Mouse (Mus musculus) stomach, postnatal 0 days (tissue): Measurements from ENCODE around the gene Slc46a3. TPM values are rescaled to one million over a fixed set of nuclear protein-coding genes. Genes with fewer than 3 reads are reported as not detected.
"Not testable (repeated sequence)": the region's sequence is repeated elsewhere in the genome, so short reads cannot be mapped to it uniquely, and the experiment has no call there.

Source experiments
- ATAC-seq: fragments of 200-750 bp; cut with Nextera tagmentation; 2 replicates; pipeline ENCODE4 v1.8.0; 2017; ENCODE audit not compliant: low FRiP score, low TSS enrichment
- DNase-seq: peaks from one replicate; pipeline ENCODE4 v3.0.0-alpha.2; 2016; ENCODE audit warnings: low spot score
- H3K27ac ChIP-seq: fragments of 300-500 bp; sonication (generic); replicated peaks from 2 replicates; pipeline ENCODE4 v1.5.1; 2014; ENCODE audit warnings: mild to moderate bottlenecking, control low read depth
- H3K27me3 ChIP-seq: fragments of 300-500 bp; sonication (generic); 2 replicates; pipeline ENCODE4 v1.6.1; 2014; ENCODE audit warnings: low read length; ENCODE audit not compliant: control insufficient read depth, insufficient read depth
- H3K36me3 ChIP-seq: fragments of 300-500 bp; sonication (generic); 2 replicates; pipeline ENCODE4 v1.6.1; 2014; ENCODE audit warnings: low read length, mixed read lengths; ENCODE audit not compliant: control insufficient read depth, insufficient read depth
- H3K4me1 ChIP-seq: fragments of 300-500 bp; sonication (generic); replicated peaks from 2 replicates; pipeline ENCODE4 v1.6.1; 2014; ENCODE audit warnings: antibody characterized with exemption; ENCODE audit not compliant: control insufficient read depth, insufficient read depth
- H3K4me2 ChIP-seq: fragments of 300-500 bp; sonication (generic); replicated peaks from 2 replicates; pipeline ENCODE4 v1.6.1; 2014; ENCODE audit warnings: low read depth, mild to moderate bottlenecking, control low read depth, moderate library complexity
- H3K4me3 ChIP-seq: fragments of 300-500 bp; sonication (generic); 2 replicates; pipeline ENCODE4 v1.5.1; 2014; ENCODE audit warnings: low read depth, low read length, control low read depth
- H3K9ac ChIP-seq: fragments of 300-500 bp; sonication (generic); 2 replicates; pipeline ENCODE4 v1.6.1; 2014; ENCODE audit warnings: mild to moderate bottlenecking, low read length, control low read depth, mixed read lengths
- H3K9me3 ChIP-seq: fragments of 300-500 bp; sonication (generic); 2 replicates; pipeline ENCODE4 v1.6.1; 2016; ENCODE audit warnings: low read length; ENCODE audit not compliant: control insufficient read depth
- CTCF ChIP-seq: IDR thresholded peaks from 2 replicates; pipeline ENCODE4 v1.5.1; 2016; ENCODE audit warnings: antibody characterized with exemption, low read depth, mild to moderate bottlenecking, moderate library complexity
- EP300 ChIP-seq: optimal IDR thresholded peaks from 2 replicates; pipeline ENCODE3; 2016; ENCODE audit warnings: antibody characterized with exemption
- WGBS: fragments of 180-500 bp; shearing (Covaris S2); extraction: QIAGEN DNeasy Blood & Tissue Kit; methylation state at CpG from one replicate; pipeline ENCODE4 v1.1.7; 2014; 5-methylcytosine and 5-hydroxymethylcytosine counted together
- polyA plus RNA-seq: library from polyadenylated mRNA; unstranded; fragments of >200 nt; fragmentation: Nextera tagmentation; extraction: Ambion mirVana; gene quantifications from 2 replicates; pipeline ENCODE4 v1.2.1, GENCODE M21; 2015

Gene Slc46a3
- polyA plus RNA-seq, 1 experiment from 2014 or later, result 2.7 TPM

DNA sequence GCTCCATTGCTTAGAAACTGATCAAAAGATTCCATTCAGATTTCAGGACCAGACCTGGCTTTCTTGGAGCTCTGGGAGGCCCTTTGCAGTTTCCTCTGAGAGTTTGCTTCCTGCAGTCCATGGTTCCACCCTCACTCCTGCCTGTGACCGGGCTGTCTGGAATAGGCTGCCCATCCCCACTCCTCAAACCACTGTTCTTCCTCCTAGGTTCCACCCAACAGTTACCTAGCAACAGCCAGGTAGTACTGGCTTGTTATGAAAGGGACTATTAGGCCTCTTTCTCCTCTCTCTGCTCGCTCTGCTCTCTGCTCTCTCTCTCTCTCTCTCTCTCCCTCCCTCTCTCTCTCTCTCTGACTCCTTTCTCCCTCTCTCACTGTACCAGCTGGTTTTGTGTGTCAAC is 3.6 kb upstream of the Slc46a3 start:
- WGBS, result 30% methylated on average over 2 of the region's 2 CpGs
- no peaks in the 10 kb centered on the region; the same call in 1 of the 2 replicates for H3K4me1 ChIP-seq
- TF ChIP-seq CTCF (no peak), EP300 (no peak)

DNA sequence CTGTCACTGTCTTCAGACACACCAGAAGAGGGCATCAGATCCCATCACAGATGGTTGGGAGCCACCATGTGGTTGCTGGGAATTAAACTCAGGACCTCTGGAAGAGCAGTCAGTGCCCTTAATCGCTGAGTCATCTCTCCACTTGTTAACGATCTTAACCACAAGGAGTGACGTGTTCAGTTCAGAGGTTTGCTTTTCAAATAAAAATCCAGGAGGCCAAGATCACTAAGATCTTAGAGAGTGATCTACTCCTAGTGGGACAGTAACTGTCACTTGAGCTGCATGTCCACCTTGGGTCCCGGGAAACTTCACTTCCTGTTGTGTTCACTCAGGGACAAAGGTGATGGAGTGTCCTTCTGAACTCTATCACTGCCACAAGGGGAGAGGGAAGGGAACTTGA is 1.9 kb upstream of the Slc46a3 start:
- ATAC-seq, H3K36me3 ChIP-seq, H3K27me3 ChIP-seq, H3K4me2 ChIP-seq, H3K9me3 ChIP-seq, DNase-seq, H3K9ac ChIP-seq, H3K27ac ChIP-seq, H3K4me3 ChIP-seq, H3K4me1 ChIP-seq: not testable (repeated sequence)
- WGBS, result 74% methylated on average over 4 of the region's 4 CpGs

More for the DNA sequence above, 3.6 kb upstream of the Slc46a3 start:
- Histone ChIP-seq H3K36me3 (no peaks in the 10 kb centered on the region), H3K4me2 (no peak overlapping the region), H3K27ac (no peak overlapping the region), H3K27me3 (no peaks in the 10 kb centered on the region), H3K9ac (no peak overlapping the region), H3K4me3 (no peak overlapping the region), H3K9me3 (no peaks in the 10 kb centered on the region)
- ATAC-seq (peak; percentile 51), DNase-seq (peak; percentile 25)

DNA sequence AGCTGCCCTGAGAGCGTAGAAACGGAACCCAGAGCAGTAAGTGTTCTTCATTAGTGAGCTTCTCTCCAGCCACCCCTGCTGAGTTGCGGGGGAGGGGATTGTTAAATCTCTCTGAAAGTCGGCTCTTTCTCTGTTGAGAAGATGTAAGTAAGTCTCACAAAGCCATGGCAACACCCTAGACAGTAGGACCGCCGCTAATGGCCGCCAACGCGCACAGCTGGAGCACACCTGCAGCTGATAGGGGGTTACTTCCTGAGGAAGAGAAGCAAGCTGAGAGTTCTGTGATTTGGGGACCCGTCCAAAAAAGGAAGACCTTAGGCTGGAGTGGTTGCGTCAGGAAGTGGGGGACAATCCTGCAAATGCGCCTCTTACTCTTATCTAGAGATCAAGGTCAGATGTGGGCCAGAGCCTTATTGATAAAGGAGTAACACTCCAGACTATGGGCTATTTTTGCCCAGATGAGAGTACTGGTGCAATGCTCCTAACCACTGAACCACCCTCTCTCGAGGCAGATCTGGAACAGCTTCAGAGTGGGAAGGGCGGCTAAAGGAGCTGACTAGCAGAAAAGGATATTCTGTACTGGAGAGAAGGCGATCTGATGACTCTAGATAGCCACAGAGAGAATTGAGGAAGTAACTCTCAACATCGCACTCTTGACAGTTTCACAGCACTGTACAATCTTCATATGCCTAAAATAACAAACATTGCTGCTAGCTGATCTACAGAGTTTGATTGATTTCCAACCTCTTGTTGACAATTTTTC is 1.0 kb upstream of the Slc46a3 start:
- TF ChIP-seq CTCF (no peak), EP300 (no peak)
- DNase-seq, result no peak
- no peak for ATAC-seq
- WGBS, result 30% methylated on average over 16 of the region's 16 CpGs
- H3K9ac ChIP-seq, result no peak overlapping the region
- no peaks in the 10 kb centered on the region for H3K27me3 ChIP-seq
- no peak overlapping the region for H3K27ac ChIP-seq
- no peaks in the 10 kb centered on the region for H3K36me3 ChIP-seq
- peak overlapping the region; percentile 69; the same call in 1 of the 2 replicates for H3K4me3 ChIP-seq
- no peaks in the 10 kb centered on the region for H3K9me3 ChIP-seq
- H3K4me2 ChIP-seq, result peak overlapping the region; percentile 90
- peaks cover 3% of the 10 kb centered on the region; the same call in 1 of the 2 replicates for H3K4me1 ChIP-seq

DNA sequence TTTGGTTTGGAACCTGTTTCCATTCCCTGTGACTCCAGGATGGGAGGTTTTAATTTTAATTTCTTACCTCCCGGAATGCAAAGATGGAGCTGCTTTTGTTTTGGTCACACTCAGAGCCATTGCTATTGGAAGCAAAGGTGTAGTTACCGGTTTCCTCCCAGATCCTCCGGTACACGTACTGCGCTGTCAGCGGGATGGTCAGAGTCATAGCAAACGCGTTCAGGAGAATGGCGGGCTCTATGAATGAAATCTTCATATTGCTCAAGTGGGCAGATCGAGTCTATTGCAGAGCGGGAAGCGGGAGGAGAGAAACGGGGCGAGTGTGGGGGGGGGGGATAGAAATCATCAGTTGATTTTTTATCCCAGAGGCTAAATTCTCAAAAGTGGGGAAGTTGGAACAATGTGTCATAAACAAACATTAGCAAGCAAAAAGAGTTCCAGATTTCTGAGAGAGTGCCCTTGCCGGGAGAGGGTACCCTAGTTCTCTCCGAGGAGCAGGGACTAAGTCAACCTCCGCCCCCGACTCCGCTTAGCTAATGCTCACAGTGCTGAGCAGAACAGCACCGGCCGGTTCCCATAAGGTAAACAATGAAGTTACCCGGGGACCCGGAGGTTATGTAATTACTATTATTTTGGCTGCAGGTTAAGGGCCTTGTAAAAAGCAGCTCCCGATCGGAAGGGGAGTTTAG is 705 bp downstream of the Slc46a3 start:
- peak overlapping the region; percentile 66 for H3K9ac ChIP-seq
- peak overlapping the region; percentile 69 for H3K4me3 ChIP-seq
- H3K4me2 ChIP-seq, result peak overlapping the region; percentile 90
- peaks cover 3% of the 10 kb centered on the region; the same call in 1 of the 2 replicates for H3K4me1 ChIP-seq
- no peaks in the 10 kb centered on the region for H3K9me3 ChIP-seq
- TF ChIP-seq EP300 (no peak), CTCF (no peak)
- no peaks in the 10 kb centered on the region for H3K36me3 ChIP-seq
- peak; percentile 47 for DNase-seq
- no peak overlapping the region for H3K27ac ChIP-seq
- no peaks in the 10 kb centered on the region for H3K27me3 ChIP-seq
- ATAC-seq, result peak; percentile 26
- WGBS, result 3% methylated on average over 25 of the region's 25 CpGs

DNA sequence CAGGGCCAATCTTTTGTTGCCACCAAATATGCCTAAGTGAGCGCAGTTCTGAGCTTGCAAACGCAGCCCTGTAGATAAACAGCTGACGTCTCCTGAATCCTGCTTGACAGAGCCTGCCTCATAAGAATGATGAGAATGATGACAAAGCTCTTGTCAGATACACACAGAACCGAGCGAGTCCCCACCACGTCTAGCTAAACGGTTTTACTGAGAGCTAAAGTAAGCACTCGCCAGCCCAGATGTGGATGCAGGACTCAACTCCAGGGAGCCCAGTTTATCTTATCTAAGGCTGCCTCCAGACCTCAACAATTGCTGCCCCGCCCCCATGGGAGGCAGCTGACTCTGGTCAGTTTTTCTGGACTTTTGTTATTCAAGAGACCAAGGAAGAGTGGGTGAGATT is 1.5 kb downstream of the Slc46a3 start:
- Histone ChIP-seq H3K9ac (no peak overlapping the region), H3K27ac (no peak overlapping the region), H3K36me3 (no peaks in the 10 kb centered on the region), H3K4me2 (peak overlapping the region; percentile 90), H3K9me3 (no peaks in the 10 kb centered on the region), H3K27me3 (no peaks in the 10 kb centered on the region), H3K4me3 (no peak overlapping the region), H3K4me1 (peaks cover 3% of the 10 kb centered on the region; the same call in 1 of the 2 replicates)
- WGBS, result 18% methylated on average over 9 of the region's 9 CpGs
- ATAC-seq (no peak), DNase-seq (no peak)
- no peak for TF ChIP-seq EP300
- TF ChIP-seq CTCF, result no peak

DNA sequence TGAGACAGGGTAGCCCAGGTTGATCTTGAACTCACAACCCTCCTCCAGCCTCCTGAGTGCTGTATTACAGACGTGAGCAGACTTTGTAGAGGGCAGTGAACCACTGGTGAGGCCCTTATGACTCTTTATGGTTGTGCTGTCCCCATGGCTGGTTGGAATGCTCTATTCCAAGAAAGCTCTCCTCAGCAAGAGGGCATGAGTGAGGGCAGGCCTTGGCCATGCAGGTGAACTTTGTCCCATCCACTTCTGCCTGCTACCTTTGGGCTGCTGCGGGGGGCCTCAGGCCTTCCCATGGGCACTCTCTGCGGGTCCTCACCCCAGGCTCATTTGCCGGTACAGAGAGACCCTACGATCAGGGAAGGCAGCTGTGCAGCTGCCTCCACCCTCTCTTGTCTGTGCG is 1.9 kb downstream of the Slc46a3 start:
- Histone ChIP-seq H3K27me3 (no peaks in the 10 kb centered on the region), H3K4me1 (peaks cover 3% of the 10 kb centered on the region; the same call in 1 of the 2 replicates), H3K4me2 (no peak overlapping the region), H3K27ac (no peak overlapping the region), H3K4me3 (no peak overlapping the region), H3K9ac (no peak overlapping the region), H3K9me3 (no peaks in the 10 kb centered on the region), H3K36me3 (no peaks in the 10 kb centered on the region)
- DNase-seq, result no peak
- no peak for ATAC-seq
- 42% methylated on average over 6 of the region's 6 CpGs for WGBS
- TF ChIP-seq CTCF, result no peak
- no peak for TF ChIP-seq EP300
